ENCODE assay signal across 35 mouse cellular contexts in genomic region chr4:102491468-102492123, GRCm38 (mm10).
DNase-seq lines count a peak whose midpoint lies in the region; ATAC-seq and TF ChIP-seq lines count a peak whose summit lies in the region.
"Had no signal": no experiment of that assay in that cellular context is flagged by ENCODE, and none has a peak within 500 bp of the region (broad histone marks: within the 10 kb centered on the region; RNA-seq: fewer than 3 reads in every experiment).

No protein-coding gene starts in this region.

- peak; percentile 52 for DNase-seq in embryo, embryonic 11 days
- DNase-seq in limb, embryonic 10.5 days (ENCODE audit: low spot score) = peak; percentile 54
- DNase-seq in mesoderm, embryonic 11.5 days (ENCODE audit: low read depth, low spot score) = peak; percentile 38
- no peak for DNase-seq in midbrain, postnatal 0 days (ENCODE audit: low spot score)
- no peak for DNase-seq in cerebellum, adult 2 months
- DNase-seq in midbrain, embryonic 10.5 days (ENCODE audit: low spot score) = no peak
- DNase-seq: adrenal gland, postnatal 14 days; cerebellum, adult 11 months; cerebellum, postnatal 10 days; forebrain, postnatal 0 days; gastrocnemius, postnatal 25 days; heart, postnatal 4 days; kidney, adult 11 months; kidney, postnatal 25 days; lung, embryonic 14.5 days; lung, postnatal 14 days; right cerebral cortex, adult 18-20 months; right cerebral cortex, postnatal 4 days; thymus, adult 18-20 months; thymus, postnatal 4 days had no signal

- no peak overlapping the region for H3K4me3 ChIP-seq in embryonic facial prominence, embryonic 13.5 days
- no peak overlapping the region for H3K4me3 ChIP-seq in limb, embryonic 10.5 days
- H3K4me3 ChIP-seq in midbrain, postnatal 0 days (ENCODE audit: low read depth, low read length) = no peak overlapping the region
- H3K4me3 ChIP-seq in cerebellum, adult 2 months (replicated peaks; ENCODE audit: insufficient read depth, low read depth, low read length) = no peak overlapping the region
- no peak overlapping the region for H3K4me3 ChIP-seq in midbrain, embryonic 10.5 days
- H3K4me3 ChIP-seq: erythroblast, embryonic 14.5 days; forebrain, embryonic 12.5 days; heart, embryonic 12.5 days; hindbrain, embryonic 13.5 days; kidney, embryonic 15.5 days; layer of hippocampus, adult 2 months; left cerebral cortex, adult 2 months; liver, embryonic 15.5 days; myocyte; neural tube, embryonic 12.5 days had no signal

- ATAC-seq in embryonic facial prominence, embryonic 13.5 days (ENCODE audit: insufficient number of reproducible peaks, insufficient read depth, low FRiP score, low TSS enrichment, low read depth) = no peak
- no peak for ATAC-seq in midbrain, postnatal 0 days (ENCODE audit: low FRiP score)
- ATAC-seq: CD4-positive, CD25-positive, alpha-beta regulatory T cell, adult 4 months; forebrain, postnatal 0 days; midbrain, embryonic 16.5 days had no signal

- H3K9ac ChIP-seq in embryonic facial prominence, embryonic 13.5 days = no peak overlapping the region
- H3K9ac ChIP-seq in midbrain, postnatal 0 days (replicated peaks; ENCODE audit: low read length, poor library complexity, severe bottlenecking) = no peak overlapping the region
- H3K9ac ChIP-seq: forebrain, embryonic 12.5 days; forebrain, postnatal 0 days; heart, embryonic 12.5 days; kidney, embryonic 15.5 days; liver, embryonic 15.5 days; lung, embryonic 14.5 days; neural tube, embryonic 12.5 days had no signal

- H3K27me3 ChIP-seq in embryonic facial prominence, embryonic 13.5 days = peaks cover 5% of the 10 kb centered on the region; the same call in 1 of the 2 replicates
- peaks cover 61% of the 10 kb centered on the region for H3K27me3 ChIP-seq in limb, embryonic 10.5 days (ENCODE audit: low read depth, poor library complexity, severe bottlenecking)
- no peaks in the 10 kb centered on the region for H3K27me3 ChIP-seq in midbrain, postnatal 0 days (ENCODE audit: insufficient read depth, low read length)
- H3K27me3 ChIP-seq in cerebellum, adult 2 months (ENCODE audit: control insufficient read depth, insufficient read depth, low read length) = no peaks in the 10 kb centered on the region
- no peaks in the 10 kb centered on the region for H3K27me3 ChIP-seq in midbrain, embryonic 10.5 days (ENCODE audit: low read depth, poor library complexity, severe bottlenecking)
- H3K27me3 ChIP-seq: forebrain, embryonic 12.5 days; heart, embryonic 12.5 days; hindbrain, embryonic 13.5 days; kidney, embryonic 15.5 days; liver, embryonic 15.5 days; neural tube, embryonic 12.5 days had no signal

- peaks cover 32% of the 10 kb centered on the region for H3K4me1 ChIP-seq in embryonic facial prominence, embryonic 13.5 days
- peaks cover 19% of the 10 kb centered on the region for H3K4me1 ChIP-seq in limb, embryonic 10.5 days
- H3K4me1 ChIP-seq in midbrain, postnatal 0 days (ENCODE audit: insufficient read depth, low read length) = no peaks in the 10 kb centered on the region
- H3K4me1 ChIP-seq in cerebellum, adult 2 months (ENCODE audit: control insufficient read depth, insufficient read depth, low read length) = peaks cover 7% of the 10 kb centered on the region
- no peaks in the 10 kb centered on the region for H3K4me1 ChIP-seq in midbrain, embryonic 10.5 days
- H3K4me1 ChIP-seq: kidney, embryonic 15.5 days; liver, embryonic 15.5 days had no signal

- 29% methylated on average over 11 of the region's 11 CpGs for WGBS in embryonic facial prominence, embryonic 13.5 days
- 41% methylated on average over 11 of the region's 11 CpGs for WGBS in limb, embryonic 10.5 days
- WGBS in midbrain, postnatal 0 days = 80% methylated on average over 11 of the region's 11 CpGs
- WGBS in cerebellum, adult 2 months = 75% methylated on average over 11 of the region's 11 CpGs
- 78% methylated on average over 11 of the region's 11 CpGs for WGBS in midbrain, embryonic 10.5 days

- TF ChIP-seq POLR2A in cerebellum, adult 2 months (IDR thresholded peaks at IDR 0.05; ENCODE audit: borderline replicate concordance, insufficient read depth, low read length) = no peak

- H3K27ac ChIP-seq in embryonic facial prominence, embryonic 13.5 days = peak overlapping the region; percentile 7; the same call in 1 of the 2 replicates
- H3K27ac ChIP-seq in limb, embryonic 10.5 days = no peak overlapping the region
- H3K27ac ChIP-seq in midbrain, postnatal 0 days (ENCODE audit: low read depth, low read length) = no peak overlapping the region
- H3K27ac ChIP-seq in cerebellum, adult 2 months (ENCODE audit: insufficient read depth, low read length) = no peak overlapping the region
- no peak overlapping the region for H3K27ac ChIP-seq in midbrain, embryonic 10.5 days (replicated peaks)
- H3K27ac ChIP-seq: forebrain, embryonic 12.5 days; hindbrain, embryonic 13.5 days; kidney, embryonic 15.5 days; layer of hippocampus, adult 2 months; left cerebral cortex, adult 2 months; liver, embryonic 15.5 days; neural tube, embryonic 12.5 days; stomach, postnatal 0 days had no signal

- H3K9me3 ChIP-seq in embryonic facial prominence, embryonic 13.5 days = no peaks in the 10 kb centered on the region
- no peaks in the 10 kb centered on the region for H3K9me3 ChIP-seq in limb, embryonic 10.5 days (replicated peaks)
- H3K9me3 ChIP-seq in midbrain, postnatal 0 days (ENCODE audit: low read length) = no peaks in the 10 kb centered on the region
- H3K9me3 ChIP-seq in midbrain, embryonic 10.5 days (replicated peaks) = no peaks in the 10 kb centered on the region
- H3K9me3 ChIP-seq: forebrain, embryonic 12.5 days; heart, embryonic 12.5 days; hindbrain, embryonic 13.5 days; kidney, embryonic 15.5 days; liver, embryonic 15.5 days; neural tube, embryonic 12.5 days had no signal

- H3K36me3 ChIP-seq in embryonic facial prominence, embryonic 13.5 days = no peaks in the 10 kb centered on the region
- no peaks in the 10 kb centered on the region for H3K36me3 ChIP-seq in limb, embryonic 10.5 days
- 0 out of 2 replicates have a peak, but pooled peaks cover 2% of the 10 kb centered on the region for H3K36me3 ChIP-seq in midbrain, postnatal 0 days (ENCODE audit: insufficient read depth, low read length)
- no peaks in the 10 kb centered on the region for H3K36me3 ChIP-seq in midbrain, embryonic 10.5 days
- H3K36me3 ChIP-seq: forebrain, embryonic 12.5 days; hindbrain, embryonic 13.5 days; kidney, embryonic 15.5 days; liver, embryonic 15.5 days; neural tube, embryonic 12.5 days had no signal

- H3K4me2 ChIP-seq in embryonic facial prominence, embryonic 13.5 days = no peak overlapping the region
- H3K4me2 ChIP-seq in midbrain, postnatal 0 days (ENCODE audit: low read depth, low read length, poor library complexity, severe bottlenecking) = no peak overlapping the region
- H3K4me2 ChIP-seq: forebrain, embryonic 12.5 days; heart, embryonic 12.5 days; hindbrain, embryonic 13.5 days; kidney, embryonic 15.5 days; liver, embryonic 15.5 days; lung, embryonic 14.5 days; midbrain, embryonic 11.5 days; neural tube, embryonic 12.5 days had no signal

- no peak for TF ChIP-seq CTCF in midbrain, postnatal 0 days (IDR thresholded peaks at IDR 0.05)
- no peak for TF ChIP-seq CTCF in cerebellum, adult 2 months (IDR thresholded peaks at IDR 0.05; ENCODE audit: borderline replicate concordance, insufficient read depth, low read depth, low read length)

Comparison
In these comparisons a context has a peak if more than half of its experiments do, and no peak if none do; other contexts are left out.
1. DNase-seq: peak in embryo, embryonic 11 days (single experiment), limb, embryonic 10.5 days (single experiment) and mesoderm, embryonic 11.5 days (single experiment); none in midbrain, postnatal 0 days (single experiment), cerebellum, adult 2 months (0 of 2) and midbrain, embryonic 10.5 days (single experiment).